Mouse (Mus musculus) bone marrow, adult 2 months (tissue): Measurements from ENCODE around the gene Rtn4ip1.

Source experiments
- CTCF ChIP-seq: fragments of 200-500 bp; IDR thresholded peaks from 2 replicates; pipeline ENCODE4 v1.5.1; 2011; ENCODE audit warnings: low read length, control low read depth; ENCODE audit not compliant: control insufficient read depth, insufficient read depth
- POLR2A ChIP-seq: fragments of 200-500 bp; IDR thresholded peaks from 2 replicates; pipeline ENCODE4 v1.6.1; 2011; ENCODE audit warnings: low read depth, mild to moderate bottlenecking, control low read depth, low read length, borderline replicate concordance; ENCODE audit not compliant: control insufficient read depth

DNA sequence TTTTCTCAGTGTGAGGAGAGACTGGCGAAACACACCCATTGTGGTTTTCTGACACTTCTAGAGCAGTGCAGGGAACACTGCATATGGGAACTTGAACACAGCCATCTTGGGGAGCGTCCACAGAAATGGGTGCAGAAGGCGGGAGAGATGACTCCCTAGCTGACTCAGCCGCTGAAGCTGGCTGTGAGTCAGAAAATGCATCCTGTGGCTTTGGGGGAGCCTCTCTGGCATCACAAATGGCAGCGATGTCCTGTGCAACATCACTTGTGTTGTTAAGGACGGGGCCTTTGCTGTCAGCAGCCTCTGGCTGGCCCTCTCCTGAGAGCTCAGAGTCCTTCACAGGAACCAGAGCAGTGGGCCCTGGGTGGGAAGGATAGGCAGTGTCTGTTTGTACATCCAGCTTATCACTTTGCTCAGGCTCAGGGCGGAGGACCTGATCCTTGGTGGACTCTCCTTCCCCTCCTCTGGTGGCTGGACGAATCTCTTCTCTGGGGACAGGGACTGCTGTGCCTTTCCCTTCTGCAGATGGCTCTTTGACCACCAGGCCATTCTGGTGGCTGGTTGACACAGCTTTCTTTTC, 97.0 kb downstream of the Rtn4ip1 start:
- no peak for TF ChIP-seq POLR2A
- no peak for TF ChIP-seq CTCF
